Mouse (Mus musculus) right cerebral cortex, adult 18-20 months (tissue): ENCODE data around the gene Nmrk2.

Experiments
- DNase-seq: peaks from one replicate; pipeline ENCODE4 v3.0.0; 2022; ENCODE audit warnings: mixed read lengths

The Nmrk2 gene

DNA sequence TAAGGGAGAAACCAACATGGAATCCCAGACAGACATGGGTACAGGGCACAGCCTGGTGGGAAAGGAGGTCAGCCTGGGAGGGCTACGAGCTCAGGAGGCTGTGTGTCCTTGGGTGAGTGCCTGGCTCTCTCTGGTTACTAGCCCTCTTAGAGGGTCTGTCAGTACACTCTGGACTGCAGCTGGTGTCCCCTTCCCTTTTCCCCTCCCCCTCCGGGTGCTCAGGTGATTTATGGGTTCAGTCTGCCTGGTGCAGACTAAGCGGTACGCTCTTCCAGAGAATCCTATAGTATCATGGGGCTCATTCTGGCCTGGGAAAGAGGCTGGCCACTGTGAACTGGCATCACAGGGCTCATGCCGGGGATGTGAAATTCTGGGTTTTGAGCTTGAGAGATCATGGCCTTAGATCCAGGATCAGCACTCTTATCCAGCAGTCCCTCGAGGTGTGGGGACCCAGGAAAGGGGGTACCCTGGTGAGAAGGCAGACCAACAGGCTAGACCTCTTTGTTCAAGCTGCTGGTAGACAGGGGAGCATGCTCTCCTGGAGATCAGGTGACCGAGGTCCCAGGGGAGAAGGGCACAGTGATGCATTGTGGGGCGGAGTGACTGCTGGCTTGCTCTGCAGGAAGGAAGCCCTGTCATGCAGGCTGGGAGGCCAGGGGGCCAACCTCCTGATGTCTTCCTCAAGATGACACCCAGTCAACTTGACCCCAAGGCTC is 40.1 kb downstream of the Nmrk2 start:
- no peak for DNase-seq

DNA sequence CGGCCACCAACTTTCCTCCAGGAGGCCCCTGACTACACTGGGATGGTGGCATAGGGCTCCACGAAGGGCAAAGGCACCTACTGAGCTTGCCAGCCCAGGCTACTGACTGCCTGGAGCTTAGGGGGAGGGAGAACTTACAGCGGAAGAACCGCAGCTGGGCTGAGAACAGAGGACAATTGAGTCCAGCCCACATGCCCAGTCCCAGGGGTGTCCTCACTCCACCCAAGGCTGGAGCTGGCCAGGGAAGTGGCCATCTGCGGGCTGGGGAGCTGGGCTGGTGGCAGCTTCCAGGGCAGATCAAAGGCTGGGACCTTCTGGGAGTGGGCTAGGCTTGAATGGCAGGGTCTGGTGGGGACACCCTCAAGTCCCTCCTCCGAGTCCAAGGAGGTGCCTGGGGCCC is 47.1 kb downstream of the Nmrk2 start:
- DNase-seq = no peak

DNA sequence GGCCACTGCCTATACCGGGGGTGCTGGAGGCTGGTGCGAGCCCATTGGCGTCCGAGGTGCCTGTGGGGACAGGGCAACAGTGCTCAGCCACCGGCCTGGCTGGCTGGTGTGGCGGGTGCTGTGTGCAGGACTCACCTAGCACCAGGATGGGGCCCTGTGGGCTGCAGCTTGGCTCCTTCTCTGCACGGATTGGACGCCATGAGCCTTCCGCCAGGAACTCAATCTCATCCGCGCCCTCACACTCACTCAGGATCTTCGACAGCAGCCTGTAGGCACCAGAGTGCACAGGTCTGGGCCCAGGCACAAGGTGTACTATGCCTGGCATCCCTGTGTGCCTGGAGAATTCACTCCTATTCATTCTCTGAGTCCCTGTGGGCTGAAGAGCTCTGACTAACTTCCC is 47.5 kb downstream of the Nmrk2 start:
- no peak for DNase-seq

DNA sequence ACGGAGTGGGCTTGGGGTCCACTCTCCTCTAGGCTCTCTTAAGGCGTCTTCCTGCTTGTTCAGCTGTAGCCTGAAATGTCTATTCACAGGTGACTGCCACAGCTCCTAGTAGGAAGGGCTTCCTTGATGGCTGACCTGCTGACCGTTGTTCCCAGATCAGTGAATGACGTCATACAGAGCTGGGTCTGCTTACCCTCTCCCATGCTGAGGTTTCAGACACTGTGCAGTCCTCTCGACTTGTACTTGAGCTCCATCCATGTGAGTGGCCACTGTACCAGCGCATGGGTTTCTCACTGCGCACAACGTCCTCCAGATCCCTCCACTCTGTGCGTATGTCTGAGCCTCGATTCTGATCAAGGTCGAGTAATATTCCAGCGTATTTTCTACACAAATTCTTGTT is 49.2 kb downstream of the Nmrk2 start:
- no peak for DNase-seq

DNA sequence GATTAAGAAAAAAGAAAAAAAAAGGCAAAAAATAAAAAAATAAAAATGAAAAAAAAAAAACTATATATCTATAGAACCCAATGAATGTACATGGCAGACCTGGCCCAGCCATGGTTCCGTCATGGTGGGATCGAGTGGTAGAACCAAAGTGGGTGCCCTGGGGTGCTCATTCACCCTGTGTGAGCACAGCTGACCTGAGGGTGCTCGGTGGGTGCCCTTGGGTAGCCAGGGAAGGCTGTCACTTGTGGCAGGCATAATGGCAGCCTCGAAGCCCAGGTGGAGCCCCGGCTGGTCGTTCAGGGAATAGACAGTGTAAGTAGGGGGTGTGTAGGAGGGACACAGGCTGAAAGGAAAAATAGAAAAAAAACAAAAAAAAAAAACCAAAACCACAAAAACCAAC is 50.6 kb downstream of the Nmrk2 start:
- no peak for DNase-seq
